Mouse (Mus musculus): ENCODE measurements around the gene Sorl1.

Sorl1 gene

GRCm38 (mm10) chr9:42008501-42008900, 115.6 kb downstream of the Sorl1 start:
- no peak for DNase-seq (ENCODE audit: low read depth)

- DNase-seq (ENCODE audit: low read depth): no peak
These were observed 119.0 kb downstream of the Sorl1 start for GRCm38 (mm10) chr9:42005101-42005500.

- no peak for DNase-seq (ENCODE audit: low read depth)
These were observed 120.0 kb downstream of the Sorl1 start for GRCm38 (mm10) chr9:42004140-42004539.

- DNase-seq (ENCODE audit: low read depth): no peak
These were observed 124.3 kb downstream of the Sorl1 start for GRCm38 (mm10) chr9:41999498-42000473.

- DNase-seq (ENCODE audit: low read depth): no peak
These were observed 128.8 kb downstream of the Sorl1 start for GRCm38 (mm10) chr9:41995278-41995677.

GRCm38 (mm10) chr9:41993821-41994220, 130.3 kb downstream of the Sorl1 start:
- no peak for DNase-seq (ENCODE audit: low read depth)

- DNase-seq (ENCODE audit: low read depth): no peak
These were observed 131.3 kb downstream of the Sorl1 start for GRCm38 (mm10) chr9:41992841-41993240.

GRCm38 (mm10) chr9:41985636-41986035, 138.5 kb downstream of the Sorl1 start:
- DNase-seq (ENCODE audit: low read depth): no peak

GRCm38 (mm10) chr9:41985052-41985451, 139.0 kb downstream of the Sorl1 start:
- no peak for DNase-seq (ENCODE audit: low read depth)

- DNase-seq (ENCODE audit: low read depth): no peak
These were observed 139.8 kb downstream of the Sorl1 start for GRCm38 (mm10) chr9:41984306-41984705.

- DNase-seq (ENCODE audit: low read depth): no peak
These were observed 140.8 kb downstream of the Sorl1 start for GRCm38 (mm10) chr9:41983286-41983685.

- no peak for DNase-seq (ENCODE audit: low read depth)
These were observed 141.3 kb downstream of the Sorl1 start for GRCm38 (mm10) chr9:41982760-41983159.

GRCm38 (mm10) chr9:41982023-41982422, 142.1 kb downstream of the Sorl1 start:
- DNase-seq (ENCODE audit: low read depth): no peak

- DNase-seq (ENCODE audit: low read depth): no peak
These were observed 142.8 kb downstream of the Sorl1 start for GRCm38 (mm10) chr9:41981306-41981705.

GRCm38 (mm10) chr9:41980796-41981195, 143.3 kb downstream of the Sorl1 start:
- DNase-seq (ENCODE audit: low read depth): no peak

- DNase-seq (ENCODE audit: low read depth): no peak
These were observed 145.7 kb downstream of the Sorl1 start for GRCm38 (mm10) chr9:41978366-41978765.

GRCm38 (mm10) chr9:41975968-41976367, 148.1 kb downstream of the Sorl1 start:
- no peak for DNase-seq (ENCODE audit: low read depth)

- no peak for DNase-seq (ENCODE audit: low read depth)
These were observed 149.4 kb downstream of the Sorl1 start for GRCm38 (mm10) chr9:41974661-41975060.

- DNase-seq (ENCODE audit: low read depth): no peak
These were observed 150.1 kb downstream of the Sorl1 start for GRCm38 (mm10) chr9:41973775-41974657.

- DNase-seq (ENCODE audit: low read depth): no peak
These were observed 154.1 kb downstream of the Sorl1 start for GRCm38 (mm10) chr9:41969961-41970360.

- no peak for DNase-seq (ENCODE audit: low read depth)
These were observed 155.2 kb downstream of the Sorl1 start for GRCm38 (mm10) chr9:41968673-41969460.

GRCm38 (mm10) chr9:41961274-41961673, 162.8 kb downstream of the Sorl1 start:
- DNase-seq (ENCODE audit: low read depth): no peak

Measured in fibroblast of lung, adult 2 months (primary cell).